Mouse (Mus musculus) ES-Bruce4 (cell line): ENCODE data around the gene Fyb2. TPM values are rescaled to one million over a fixed set of nuclear protein-coding genes. Genes with fewer than 3 reads are reported as not detected.
"Not testable (repeated sequence)": the region's sequence is repeated elsewhere in the genome, so short reads cannot be mapped to it uniquely, and the experiment has no call there.

Experiments used
- H3K27ac ChIP-seq: 2 replicates; pipeline ENCODE4 v1.5.1; 2012; ENCODE audit warnings: low read length, inconsistent platforms; ENCODE audit not compliant: insufficient read depth
- H3K27me3 ChIP-seq: 2 replicates; pipeline ENCODE4 v1.6.1; 2012; ENCODE audit warnings: mild to moderate bottlenecking, low read length, inconsistent platforms; ENCODE audit not compliant: control insufficient read depth, poor library complexity, insufficient read depth, severe bottlenecking
- H3K36me3 ChIP-seq: 2 replicates; pipeline ENCODE4 v1.6.1; 2012; ENCODE audit warnings: inconsistent platforms, mild to moderate bottlenecking, low read length, moderate library complexity; ENCODE audit not compliant: control insufficient read depth, poor library complexity, insufficient read depth, severe bottlenecking
- H3K4me1 ChIP-seq: one replicate; pipeline ENCODE4 v1.8.1; 2011; ENCODE audit warnings: low read length; ENCODE audit not compliant: control insufficient read depth, insufficient read depth
- H3K4me3 ChIP-seq: 2 replicates; pipeline ENCODE4 v1.5.1; 2011; ENCODE audit warnings: low read depth, mild to moderate bottlenecking, low read length
- H3K9ac ChIP-seq: 2 replicates; pipeline ENCODE4 v1.6.1; 2012; ENCODE audit warnings: low read depth, mild to moderate bottlenecking, inconsistent platforms; ENCODE audit not compliant: poor library complexity, severe bottlenecking
- H3K9me3 ChIP-seq: replicated peaks from 2 replicates; pipeline ENCODE4 v1.6.1; 2012; ENCODE audit warnings: mild to moderate bottlenecking, low read length, inconsistent platforms; ENCODE audit not compliant: control insufficient read depth, poor library complexity, insufficient read depth, severe bottlenecking
- CTCF ChIP-seq: IDR thresholded peaks from one replicate; pipeline ENCODE4 v1.8.1; 2011; ENCODE audit warnings: low read depth, low read length
- EP300 ChIP-seq: IDR thresholded peaks from 2 replicates; pipeline ENCODE4 v1.6.1; 2011; ENCODE audit warnings: low read depth, low read length; ENCODE audit not compliant: insufficient read depth
- POLR2A ChIP-seq: IDR thresholded peaks from one replicate; pipeline ENCODE4 v1.8.1; 2011; ENCODE audit warnings: low read length; ENCODE audit not compliant: insufficient read depth
- polyA plus RNA-seq: library from polyadenylated mRNA; stranded (reverse); fragments of >200 nt; gene quantifications from 2 replicates; pipeline ENCODE4 v1.2.4, GENCODE M21; 2011; ENCODE audit warnings: low read depth; ENCODE audit not compliant: missing spikeins, insufficient read depth, insufficient read length

Fyb2 gene
- polyA plus RNA-seq, 1 experiment: 0.25 TPM

DNA sequence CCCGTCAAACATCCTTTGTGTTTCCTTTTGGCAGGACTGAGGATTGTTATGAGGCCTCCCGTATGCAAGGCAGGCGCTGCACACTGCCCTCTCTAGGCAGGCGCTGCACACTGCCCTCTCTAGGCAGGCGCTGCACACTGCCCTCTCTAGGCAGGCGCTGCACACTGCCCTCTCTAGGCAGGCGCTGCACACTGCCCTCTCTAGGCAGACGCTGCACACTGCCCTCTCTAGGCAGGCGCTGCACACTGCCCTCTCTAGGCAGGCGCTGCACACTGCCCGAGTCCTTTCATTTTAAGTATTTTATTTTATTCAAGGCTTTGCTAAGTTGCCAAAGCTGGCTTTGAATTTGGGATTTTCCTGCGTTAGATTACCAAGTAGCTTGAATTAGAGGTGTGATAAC is 91.4 kb downstream of the Fyb2 start:
- not testable (repeated sequence) for H3K9ac ChIP-seq, H3K4me1 ChIP-seq, H3K27me3 ChIP-seq, H3K9me3 ChIP-seq, H3K4me3 ChIP-seq, H3K27ac ChIP-seq, H3K36me3 ChIP-seq
- peak; percentile 73 for TF ChIP-seq CTCF

DNA sequence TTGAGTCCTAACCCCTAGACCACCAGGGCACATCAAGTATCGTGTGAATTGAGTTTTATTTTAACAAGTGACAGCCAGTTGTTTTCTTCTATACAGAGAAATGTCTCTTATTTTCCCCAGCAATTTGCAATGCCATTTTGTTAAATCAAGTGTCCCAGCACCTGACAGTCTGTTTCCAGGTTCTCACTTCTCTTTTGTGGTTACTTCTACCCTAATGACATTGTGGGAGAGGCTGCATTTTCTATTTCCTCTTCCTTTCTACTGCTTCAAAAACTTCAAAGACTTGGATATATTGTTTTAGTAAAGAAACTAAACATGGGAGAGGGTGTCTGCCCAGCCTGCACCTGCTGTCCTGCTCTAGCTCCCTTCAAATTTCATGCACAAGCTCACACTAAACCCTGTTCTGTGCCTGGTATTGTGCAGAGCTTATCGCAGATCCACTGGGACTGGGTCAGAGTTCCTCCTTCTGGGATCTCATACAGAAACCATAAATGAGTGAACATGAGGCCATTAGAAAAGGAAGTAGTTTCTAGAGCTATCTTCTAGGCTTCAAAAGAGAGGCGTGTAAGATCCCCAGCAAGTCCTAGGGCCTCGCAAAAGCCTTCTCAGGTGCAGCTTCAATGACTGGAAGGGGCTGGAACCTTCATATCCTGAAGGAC is 94.2 kb downstream of the Fyb2 start:
- Histone ChIP-seq H3K9ac (no peak overlapping the region), H3K27ac (no peak overlapping the region), H3K27me3 (no peaks in the 10 kb centered on the region), H3K36me3 (no peaks in the 10 kb centered on the region), H3K9me3 (no peaks in the 10 kb centered on the region; the same call in none of the 2 replicates), H3K4me1 (no peaks in the 10 kb centered on the region), H3K4me3 (no peak overlapping the region)
- no peak for TF ChIP-seq POLR2A
- no peak for TF ChIP-seq EP300
- no peak for TF ChIP-seq CTCF

DNA sequence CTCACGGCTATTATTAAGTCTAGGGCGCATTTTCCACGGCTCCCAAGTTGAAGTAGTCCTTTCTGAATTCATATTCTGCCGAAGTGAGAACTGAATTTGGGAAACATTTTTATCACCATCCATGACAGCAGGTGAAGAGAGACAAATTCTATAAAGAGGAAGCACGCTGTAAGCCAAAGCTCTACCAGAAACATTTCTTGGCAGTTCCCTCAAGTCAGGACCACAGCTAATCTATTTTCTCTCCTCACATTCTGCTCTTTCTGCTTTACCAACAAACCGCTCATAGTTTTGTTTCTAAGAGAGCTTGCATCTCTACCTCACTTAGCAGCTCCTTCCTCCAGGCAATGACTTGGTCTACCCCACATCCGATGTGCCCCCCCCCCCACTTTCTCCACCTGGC is 100.5 kb downstream of the Fyb2 start:
- no peak overlapping the region for H3K27ac ChIP-seq
- H3K27me3 ChIP-seq: no peaks in the 10 kb centered on the region
- TF ChIP-seq EP300 (no peak), CTCF (no peak), POLR2A (no peak)
- H3K9ac ChIP-seq: no peak overlapping the region
- H3K4me3 ChIP-seq: no peak overlapping the region
- no peaks in the 10 kb centered on the region; the same call in 1 of the 2 replicates for H3K9me3 ChIP-seq
- H3K4me1 ChIP-seq: no peaks in the 10 kb centered on the region
- H3K36me3 ChIP-seq: no peaks in the 10 kb centered on the region

DNA sequence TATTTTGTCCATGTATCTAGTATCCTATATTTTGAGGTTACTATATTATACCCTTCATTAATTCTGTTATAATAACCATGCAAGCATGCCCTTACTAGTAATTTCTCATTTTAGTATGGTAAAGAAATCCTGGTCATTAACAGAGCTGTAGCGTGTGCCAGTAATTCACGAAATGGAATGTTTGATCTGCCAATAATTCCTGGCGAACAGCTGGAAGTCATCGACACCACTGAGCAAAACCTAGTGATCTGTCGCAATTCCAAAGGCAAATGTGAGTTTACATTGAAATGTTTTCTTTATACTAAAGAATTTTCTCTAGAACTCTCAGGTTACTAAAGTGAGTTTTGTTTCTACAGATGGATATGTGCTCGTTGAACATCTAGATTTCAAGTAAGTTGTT is 102.2 kb downstream of the Fyb2 start:
- no peaks in the 10 kb centered on the region for H3K4me1 ChIP-seq
- H3K36me3 ChIP-seq: no peaks in the 10 kb centered on the region
- H3K9me3 ChIP-seq: no peaks in the 10 kb centered on the region
- H3K4me3 ChIP-seq: no peak overlapping the region
- TF ChIP-seq CTCF (no peak), EP300 (no peak), POLR2A (no peak)
- no peak overlapping the region for H3K27ac ChIP-seq
- no peaks in the 10 kb centered on the region for H3K27me3 ChIP-seq
- H3K9ac ChIP-seq: no peak overlapping the region

DNA sequence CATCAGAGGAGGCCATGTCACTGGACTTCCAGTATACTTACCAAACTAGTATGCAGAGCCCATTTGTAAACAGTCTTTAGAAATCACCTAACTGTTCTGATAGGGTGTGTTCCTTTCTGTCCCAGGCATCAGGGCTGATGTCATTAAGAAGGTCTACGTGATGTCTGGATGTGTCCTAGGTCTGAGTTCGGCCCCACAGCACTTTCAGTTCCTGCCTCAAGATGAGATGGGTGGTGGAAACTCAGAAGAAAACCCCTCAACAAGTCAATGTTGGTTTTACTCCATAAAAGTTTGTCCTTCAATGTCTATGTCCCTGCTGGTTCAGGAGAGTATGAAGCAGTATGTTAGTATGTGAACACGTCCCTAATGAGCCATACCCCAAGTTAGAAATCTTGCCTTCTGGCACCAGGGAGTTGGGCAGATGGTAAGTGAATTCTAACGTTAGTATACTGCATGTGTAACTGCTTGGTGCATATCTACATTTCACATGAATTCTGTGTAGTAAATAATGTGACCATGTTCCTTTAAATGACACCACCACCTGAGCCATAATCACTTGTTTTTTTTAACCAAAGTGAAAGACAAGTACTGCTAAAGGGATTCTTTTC is 102.9 kb downstream of the Fyb2 start:
- H3K9ac ChIP-seq: no peak overlapping the region
- no peaks in the 10 kb centered on the region for H3K36me3 ChIP-seq
- TF ChIP-seq CTCF (no peak), EP300 (no peak), POLR2A (no peak)
- H3K27ac ChIP-seq: no peak overlapping the region
- no peak overlapping the region for H3K4me3 ChIP-seq
- H3K4me1 ChIP-seq: no peaks in the 10 kb centered on the region
- no peaks in the 10 kb centered on the region for H3K9me3 ChIP-seq
- H3K27me3 ChIP-seq: no peaks in the 10 kb centered on the region

DNA sequence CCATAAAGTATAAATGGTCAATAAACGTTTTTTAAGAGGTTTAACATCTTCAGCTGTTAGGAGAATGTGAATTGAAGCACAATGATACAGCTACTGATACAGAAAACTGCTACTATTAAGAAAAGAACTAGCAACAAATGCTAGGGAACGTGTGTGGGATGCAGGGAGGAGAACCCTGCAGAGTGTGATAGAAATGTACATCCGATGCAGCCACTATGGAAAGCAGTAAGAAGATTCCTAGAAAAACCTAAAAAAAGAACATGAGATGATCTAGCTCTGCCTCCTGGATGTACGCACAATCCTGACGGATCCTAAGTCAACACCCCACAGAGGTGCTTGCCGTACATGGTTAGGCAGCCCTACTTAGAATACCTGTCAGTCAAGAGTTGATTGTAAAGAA is 114.0 kb downstream of the Fyb2 start:
- Histone ChIP-seq H3K36me3 (no peaks in the 10 kb centered on the region), H3K27ac (no peak overlapping the region), H3K9ac (no peak overlapping the region), H3K9me3 (no peaks in the 10 kb centered on the region), H3K4me3 (no peak overlapping the region), H3K27me3 (no peaks in the 10 kb centered on the region), H3K4me1 (no peaks in the 10 kb centered on the region)
- no peak for TF ChIP-seq EP300
- no peak for TF ChIP-seq CTCF
- TF ChIP-seq POLR2A: no peak
